Mouse (Mus musculus): ENCODE data around the gene T2.

DNA sequence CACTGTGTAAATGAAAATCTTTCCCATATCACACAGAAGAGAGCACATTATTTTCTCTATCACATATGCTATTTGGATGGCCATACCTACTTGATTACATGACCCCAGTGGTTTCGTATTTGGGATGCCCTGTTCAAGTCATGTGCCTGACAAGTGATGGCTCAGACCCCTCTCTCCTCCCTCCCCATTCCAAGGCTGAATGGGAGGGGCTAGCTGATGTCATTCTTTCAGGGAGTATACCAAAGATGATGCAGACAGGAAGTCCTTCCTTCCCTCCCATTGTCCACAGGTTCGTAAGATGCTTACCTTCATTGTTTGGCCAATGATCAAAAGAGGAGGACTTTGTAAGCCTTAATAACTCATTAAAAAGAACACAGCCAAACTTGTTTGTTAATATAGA lies 13.4 kb downstream of the T2 start:
- TF ChIP-seq CTCF (IDR thresholded peaks at IDR 0.05; ENCODE audit: borderline replicate concordance, control insufficient read depth, extremely low read depth, insufficient read depth, low read length, poor library complexity): no peak
- TF ChIP-seq POLR2A (IDR thresholded peaks at IDR 0.05; ENCODE audit: control insufficient read depth, extremely low read depth, insufficient read depth, low read length, poor library complexity): no peak

Data from thymus, adult 2 months (tissue).